Mouse (Mus musculus): ENCODE results near the gene Olfr266.

GRCm38 (mm10) chr3:106872893-106873292 is 46.8 kb upstream of the Olfr266 start:
- TF ChIP-seq MEF2A (IDR thresholded peaks at IDR 0.05; ENCODE audit: borderline replicate concordance, low read depth, low read length): no peak
- no peak for TF ChIP-seq POLR2A (IDR thresholded peaks at IDR 0.05; ENCODE audit: low read depth, low read length)
- no peak for TF ChIP-seq ETS1 (conservative IDR thresholded peaks at IDR 0.05; ENCODE audit: low read depth, low read length)
- no peak for TF ChIP-seq ZNF384 (IDR thresholded peaks at IDR 0.05; ENCODE audit: low read depth, low read length)
- no peak for TF ChIP-seq CHD1 (IDR thresholded peaks at IDR 0.05; ENCODE audit: low read depth, low read length)
- TF ChIP-seq CTCF (conservative IDR thresholded peaks at IDR 0.05 in 1 of 2, IDR thresholded peaks at IDR 0.05 in 1 of 2; ENCODE audit: low read depth in 2 of 2, low read length in 2 of 2): no peak
- TF ChIP-seq NRF1 (IDR thresholded peaks at IDR 0.05; ENCODE audit: low read depth, low read length): no peak
- TF ChIP-seq E2F4 (IDR thresholded peaks at IDR 0.05; ENCODE audit: insufficient replicate concordance, low read depth, low read length): no peak
- no peak for TF ChIP-seq MYC (IDR thresholded peaks at IDR 0.05; ENCODE audit: low read depth, low read length)
- no peak for TF ChIP-seq MAX (IDR thresholded peaks at IDR 0.05; ENCODE audit: low read length)
- TF ChIP-seq ZMIZ1 (IDR thresholded peaks at IDR 0.05; ENCODE audit: low read depth, low read length): no peak
- TF ChIP-seq KAT2A (IDR thresholded peaks at IDR 0.05; ENCODE audit: insufficient replicate concordance, low read length): no peak
- no peak for TF ChIP-seq JUND (conservative IDR thresholded peaks at IDR 0.05; ENCODE audit: low read depth, low read length)
